Mouse (Mus musculus): ENCODE measurements at regions not wholly inside any gene's neighbourhood (a gene's known extent, or its start where the extent isn't known, plus 50 kb on each side); places are given as distances from the start of the nearest gene placed in this dataset.

DNA sequence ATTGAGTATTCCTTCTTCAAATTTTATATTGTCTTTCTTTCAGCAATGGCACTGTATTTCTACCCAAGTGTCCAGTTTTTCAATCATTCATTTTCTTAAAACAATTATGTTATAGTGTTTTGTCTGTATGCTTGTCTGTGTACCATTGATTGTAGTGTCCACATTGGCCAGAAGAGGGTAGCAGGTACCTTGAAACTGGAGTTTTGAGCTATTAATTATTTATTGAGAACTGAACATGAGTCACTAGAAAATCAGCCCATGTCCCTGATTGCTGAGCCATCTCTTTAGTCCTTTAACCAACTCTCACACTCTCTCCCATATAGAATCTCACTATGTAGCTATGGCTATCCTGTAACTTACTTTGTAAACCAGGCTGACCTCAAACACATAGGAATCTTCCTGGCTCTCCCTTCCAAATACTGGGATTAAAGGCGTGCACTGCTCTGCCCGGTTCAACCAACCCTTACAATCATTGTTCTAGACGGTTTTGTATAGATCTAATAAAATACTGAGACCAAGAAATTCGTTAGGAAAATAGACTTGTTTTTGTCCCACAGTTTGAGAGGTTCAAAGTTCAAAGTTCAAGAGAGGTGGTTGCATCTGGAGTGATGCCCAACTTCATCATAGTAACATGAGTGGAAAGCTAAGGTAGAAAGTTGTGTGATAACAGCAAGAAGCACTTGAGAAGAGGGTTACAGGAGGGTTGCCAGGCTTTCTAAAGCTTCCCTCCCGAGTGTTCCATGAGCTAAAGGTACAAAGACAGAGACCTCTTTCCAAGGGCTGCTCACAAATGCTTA lies 85.6 kb upstream of the Pot1a start:
- ATAC-seq (ENCODE audit: insufficient read depth, low FRiP score), result no peak
- no peaks in the 10 kb centered on the region for H3K9me3 ChIP-seq (replicated peaks; ENCODE audit: control insufficient read depth, low read length)
- H3K4me3 ChIP-seq (replicated peaks; ENCODE audit: low read length), result no peak overlapping the region
- 63% methylated on average over 5 of the region's 5 CpGs for WGBS
- H3K4me1 ChIP-seq (ENCODE audit: control insufficient read depth, insufficient read depth, low read length), result no peaks in the 10 kb centered on the region
- no peaks in the 10 kb centered on the region for H3K27me3 ChIP-seq (ENCODE audit: control insufficient read depth, insufficient read depth, low read length)
- H3K9ac ChIP-seq (ENCODE audit: low read length), result no peak overlapping the region
- H3K4me2 ChIP-seq (ENCODE audit: low read depth, low read length), result no peak overlapping the region
- no peaks in the 10 kb centered on the region for H3K36me3 ChIP-seq (ENCODE audit: control insufficient read depth, insufficient read depth, low read length)
- no peak overlapping the region for H3K27ac ChIP-seq (ENCODE audit: low read length)

DNA sequence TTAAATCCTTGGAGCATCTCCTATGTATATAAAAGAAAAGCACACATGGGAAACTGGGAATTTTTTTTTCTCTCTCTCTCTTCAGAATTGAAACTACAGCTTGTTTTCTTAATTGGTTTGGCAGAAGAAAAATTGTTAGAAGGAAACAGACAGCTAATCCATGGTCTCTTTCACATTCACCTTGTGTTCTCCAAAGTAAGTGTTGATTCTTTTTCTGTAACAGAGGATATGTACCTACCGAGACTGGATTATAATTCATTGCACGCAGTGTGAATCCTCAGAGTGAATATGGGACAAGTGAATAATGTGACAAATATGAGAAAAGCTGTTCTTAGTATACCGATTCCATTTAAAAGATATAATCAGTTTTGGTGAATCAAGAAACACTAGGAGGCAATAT lies 58.9 kb upstream of the Pot1a start:
- H3K9me3 ChIP-seq (replicated peaks; ENCODE audit: control insufficient read depth, low read length), result no peaks in the 10 kb centered on the region
- H3K4me2 ChIP-seq (ENCODE audit: low read depth, low read length), result no peak overlapping the region
- no peaks in the 10 kb centered on the region for H3K4me1 ChIP-seq (ENCODE audit: control insufficient read depth, insufficient read depth, low read length)
- 87% methylated on average over 3 of the region's 3 CpGs for WGBS
- H3K27ac ChIP-seq (ENCODE audit: low read length), result no peak overlapping the region
- H3K36me3 ChIP-seq (ENCODE audit: control insufficient read depth, insufficient read depth, low read length), result no peaks in the 10 kb centered on the region
- no peak for ATAC-seq (ENCODE audit: insufficient read depth, low FRiP score)
- H3K9ac ChIP-seq (ENCODE audit: low read length), result no peak overlapping the region
- H3K4me3 ChIP-seq (replicated peaks; ENCODE audit: low read length), result no peak overlapping the region
- H3K27me3 ChIP-seq (ENCODE audit: control insufficient read depth, insufficient read depth, low read length), result no peaks in the 10 kb centered on the region
